Mouse (Mus musculus): ENCODE measurements around the gene Pla2g6.
A peak's percentile ranks its signal among the peaks of the same experiment; 100 is the strongest.

DNA sequence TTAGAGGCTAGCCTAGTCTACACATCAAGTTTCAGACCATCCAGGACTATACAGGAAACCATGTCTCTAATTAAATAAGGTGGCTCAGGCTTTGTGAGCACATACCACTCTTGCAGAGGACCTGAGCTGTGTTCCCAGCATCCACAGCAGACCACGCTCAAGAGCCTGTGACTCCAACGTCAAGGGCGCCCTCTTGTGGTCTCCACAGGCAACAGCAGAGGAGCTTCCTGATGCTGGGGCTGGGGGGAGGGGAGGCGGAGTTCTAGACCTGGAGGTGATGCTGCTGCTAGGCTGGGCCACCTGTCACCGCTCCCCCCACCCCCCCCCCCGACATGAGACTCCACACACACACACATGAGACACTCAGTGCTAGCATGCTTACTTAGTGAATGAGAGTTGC lies 48.0 kb downstream of the Pla2g6 start:
- TF ChIP-seq CTCF (conservative IDR thresholded peaks at IDR 0.05; ENCODE audit: insufficient read depth, insufficient read length, low read depth, low read length): peak; percentile 58
- no peak for TF ChIP-seq POLR2A (IDR thresholded peaks at IDR 0.05; ENCODE audit: low read depth, low read length)
